Mouse (Mus musculus): ENCODE data around the gene Gm2000.
"Not testable (repeated sequence)": the region's sequence is repeated elsewhere in the genome, so short reads cannot be mapped to it uniquely, and the experiment has no call there.

Gene Gm2000

DNA sequence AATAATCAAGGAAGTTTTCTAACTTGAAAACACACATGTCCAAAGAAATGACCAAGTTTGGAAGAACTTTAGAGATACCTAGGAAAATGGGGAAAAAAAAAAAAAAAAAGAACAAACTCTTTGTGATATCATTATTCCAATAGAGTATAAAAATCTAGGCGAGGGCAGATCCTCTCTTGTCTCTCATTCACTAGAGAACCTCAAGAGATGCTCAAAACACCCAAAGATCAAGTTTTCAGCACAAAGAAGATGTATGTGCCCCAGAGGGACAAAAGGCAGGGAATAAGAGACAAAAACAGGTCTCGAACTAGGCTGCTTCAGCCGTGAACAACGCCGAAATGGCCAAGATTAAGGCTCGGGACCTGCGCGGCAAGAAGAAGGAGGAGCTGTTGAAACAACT, at the start of gene Gm2000:
TSS of gene Gm2000 (plus strand) at position 301 of the 400 bp plus-strand sequence.
- DNase-seq (ENCODE audit: low spot score) = no peak

DNA sequence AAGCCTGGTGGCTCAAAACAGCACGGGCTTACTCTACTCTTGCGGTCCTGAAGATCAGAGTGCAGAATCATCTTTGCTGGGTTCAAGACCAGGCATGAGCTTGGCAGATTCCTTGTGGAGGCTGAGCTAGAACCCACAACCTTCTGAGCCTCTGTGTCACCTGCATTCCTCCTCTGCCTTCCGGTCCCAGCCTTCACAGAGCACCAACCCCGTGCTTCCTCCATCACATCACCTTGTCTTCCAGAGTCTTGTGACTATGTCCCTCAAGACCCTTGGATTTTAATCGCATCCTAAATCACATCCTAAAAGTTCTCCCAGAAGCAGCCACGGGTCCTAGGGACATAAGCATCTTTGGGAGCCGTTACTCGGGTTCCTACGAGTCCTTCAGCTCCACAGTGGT, 42.7 kb upstream of the Gm2000 start:
- DNase-seq (ENCODE audit: low spot score) = no peak

DNA sequence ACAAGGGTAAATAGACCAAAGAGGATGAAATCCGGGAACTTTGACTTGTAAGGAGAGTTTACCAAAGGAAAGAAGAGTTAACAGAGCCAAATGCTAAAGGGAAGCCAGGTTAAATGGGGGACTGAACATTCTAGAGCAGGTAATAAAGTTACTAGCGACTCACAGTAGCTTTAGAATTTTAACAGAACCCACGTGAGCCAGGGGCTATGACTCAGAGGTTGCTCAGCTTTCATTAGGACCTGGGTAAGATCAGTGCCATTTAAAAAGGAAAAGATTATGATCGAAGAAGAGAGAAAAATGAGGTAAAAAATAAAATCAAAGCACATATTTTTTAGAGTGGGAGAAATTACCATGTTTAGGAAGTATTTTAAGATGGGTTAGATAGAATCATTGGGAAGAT, 25.0 kb upstream of the Gm2000 start:
- DNase-seq (ENCODE audit: low spot score) = no peak

DNA sequence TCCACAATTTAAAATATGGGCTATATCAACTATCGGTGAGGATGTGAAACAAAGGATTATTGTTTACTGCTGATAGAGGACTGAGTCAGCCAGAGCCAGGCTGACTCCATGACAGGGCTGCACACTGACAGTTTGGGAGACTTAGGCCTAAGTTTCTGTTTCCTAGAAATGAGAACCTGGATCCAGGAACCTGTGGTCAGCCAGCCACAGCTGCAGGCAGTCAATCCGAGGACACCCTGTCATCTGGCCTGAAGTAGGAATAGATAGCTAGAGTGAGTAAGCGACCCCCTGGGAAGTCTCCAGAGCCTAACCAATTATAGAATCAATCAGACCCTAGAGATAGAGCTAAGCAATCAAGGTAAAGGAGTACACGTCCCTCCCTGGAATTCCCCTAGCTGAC, 21.4 kb upstream of the Gm2000 start:
- DNase-seq (ENCODE audit: low spot score) = no peak

DNA sequence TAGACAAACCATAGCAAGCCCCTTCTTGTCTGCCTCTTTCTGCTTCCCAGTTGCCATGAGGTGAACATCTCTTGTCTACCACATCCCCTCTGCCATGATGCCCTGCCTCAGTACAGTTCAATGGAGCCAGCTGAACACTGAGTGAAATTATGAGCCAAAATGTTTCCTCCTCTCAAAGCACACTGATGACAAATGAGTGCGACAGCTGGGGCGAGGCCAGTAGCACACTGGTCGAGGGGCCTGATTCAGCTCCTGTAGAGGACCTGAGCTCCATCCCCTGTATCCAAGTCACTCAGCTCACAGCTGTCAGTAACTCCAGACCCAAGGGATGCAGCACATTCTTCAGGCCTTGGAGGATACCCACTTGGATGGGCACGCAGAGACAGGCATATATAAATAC, 20.2 kb upstream of the Gm2000 start:
- no peak for DNase-seq (ENCODE audit: low spot score)

DNA sequence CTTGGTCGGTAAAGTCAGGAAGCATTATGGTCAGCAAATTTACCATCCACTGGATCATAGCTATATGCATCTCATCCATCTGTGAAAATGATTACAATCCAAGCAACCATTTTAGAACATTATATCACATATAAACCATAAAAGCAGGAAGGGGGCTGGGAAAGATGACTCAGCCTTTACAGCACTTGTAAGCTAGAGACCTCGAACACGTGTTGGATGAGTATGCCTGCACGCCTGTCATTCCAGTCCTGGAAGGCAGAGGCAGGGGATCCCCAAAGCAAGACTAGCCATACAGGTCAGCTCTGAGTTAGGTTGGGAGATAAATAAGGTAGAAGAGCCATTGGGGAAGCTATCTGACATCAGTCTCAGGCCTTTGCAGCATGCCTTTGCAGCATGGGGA, 16.8 kb upstream of the Gm2000 start:
- no peak for DNase-seq (ENCODE audit: low spot score)

DNA sequence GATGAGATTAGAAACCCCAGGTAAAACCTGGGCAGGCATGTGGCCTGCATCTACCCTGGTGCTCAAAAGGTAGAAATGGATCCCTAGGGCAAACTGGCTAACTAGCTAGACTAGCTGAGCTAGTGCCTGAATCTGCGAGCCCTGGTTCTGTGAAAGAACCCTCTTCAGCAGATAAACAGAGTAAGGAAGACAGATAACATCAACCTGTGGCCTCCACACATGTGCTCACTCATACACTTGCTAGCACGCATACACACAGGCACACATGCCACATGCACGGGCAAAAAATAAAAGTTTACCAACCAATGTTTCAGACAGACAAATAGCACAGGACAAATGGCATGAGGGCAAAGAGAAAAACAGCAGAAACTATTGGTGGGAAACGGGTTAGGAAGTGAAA, 15.4 kb upstream of the Gm2000 start:
- DNase-seq (ENCODE audit: low spot score) = no peak

DNA sequence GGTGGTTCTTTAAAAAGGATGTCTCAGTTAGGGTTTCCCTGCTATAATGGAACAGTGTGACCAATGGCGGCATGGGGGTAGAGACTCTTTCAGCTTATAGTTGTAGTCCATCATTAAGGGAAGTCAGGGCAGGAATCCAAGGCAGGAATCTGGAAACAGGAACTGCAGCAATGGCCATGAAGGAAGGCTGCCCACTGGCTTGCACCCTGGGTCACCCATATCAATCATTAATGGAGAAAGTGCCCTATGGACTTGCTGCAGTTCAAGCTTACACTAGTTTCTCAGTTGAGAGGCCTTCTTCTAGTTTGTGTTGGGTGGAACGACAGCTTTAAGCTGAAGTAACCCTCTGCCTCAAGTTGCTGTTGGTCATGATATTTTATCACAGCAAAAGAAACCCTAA, 13.4 kb upstream of the Gm2000 start:
- DNase-seq (ENCODE audit: low spot score) = no peak

DNA sequence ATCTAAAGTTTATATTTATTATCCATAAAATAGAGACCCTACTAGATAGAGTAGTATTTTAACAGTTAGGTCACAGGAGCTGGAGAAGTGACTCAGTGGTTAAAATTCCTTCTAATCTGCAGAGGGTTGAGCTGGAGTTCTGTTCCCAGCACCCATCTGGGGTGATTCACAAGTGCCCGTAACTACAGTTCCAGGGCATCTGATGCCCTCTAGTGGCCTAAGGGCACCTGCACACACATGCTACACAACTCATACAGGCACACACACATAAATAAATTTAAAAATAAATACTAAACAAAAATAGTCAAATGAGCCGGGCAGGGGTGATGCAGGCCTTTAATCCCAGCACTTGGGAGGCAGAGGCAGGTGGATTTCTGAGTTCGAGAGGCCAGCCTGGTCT, 15.4 kb downstream of the Gm2000 start:
- DNase-seq (ENCODE audit: low spot score) = no peak

DNA sequence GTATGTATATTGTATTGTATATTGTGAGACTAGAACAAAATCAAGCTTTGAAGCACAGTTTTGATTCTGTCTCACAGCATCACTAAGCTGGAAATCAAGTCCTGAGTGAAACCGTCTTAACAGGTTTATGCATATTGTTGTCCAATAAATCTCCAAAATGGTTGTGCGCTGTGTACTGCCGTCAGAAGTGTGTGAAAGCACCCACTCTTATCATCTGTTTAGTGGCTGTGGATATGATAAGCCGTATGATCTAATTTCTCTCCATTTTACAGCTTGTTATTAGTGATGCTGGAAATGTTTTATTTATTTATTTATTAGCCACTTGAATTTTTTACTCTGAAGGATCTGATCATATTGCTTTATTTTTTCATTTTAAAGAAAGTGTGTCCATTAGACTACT, 20.4 kb downstream of the Gm2000 start:
- no peak for DNase-seq (ENCODE audit: low spot score)

DNA sequence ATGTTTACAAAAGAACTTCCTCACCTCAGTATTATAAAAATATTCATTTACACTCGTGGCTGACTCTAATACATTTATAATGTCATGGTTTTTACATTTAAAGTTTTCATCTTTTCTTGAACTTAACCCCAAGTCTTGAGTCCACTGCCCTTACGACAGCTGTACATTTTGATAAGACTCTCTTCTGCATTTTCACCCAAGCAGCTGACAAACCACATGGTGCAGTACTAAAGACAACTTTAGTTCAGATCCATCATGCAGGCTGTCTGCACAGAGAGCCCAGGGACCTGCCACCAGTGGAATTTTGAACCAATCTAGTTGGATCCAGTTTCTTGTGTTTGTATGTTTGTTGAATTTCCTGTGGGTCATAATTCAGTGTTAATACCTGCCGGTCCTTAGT, 21.0 kb downstream of the Gm2000 start:
- DNase-seq (ENCODE audit: low spot score) = no peak

DNA sequence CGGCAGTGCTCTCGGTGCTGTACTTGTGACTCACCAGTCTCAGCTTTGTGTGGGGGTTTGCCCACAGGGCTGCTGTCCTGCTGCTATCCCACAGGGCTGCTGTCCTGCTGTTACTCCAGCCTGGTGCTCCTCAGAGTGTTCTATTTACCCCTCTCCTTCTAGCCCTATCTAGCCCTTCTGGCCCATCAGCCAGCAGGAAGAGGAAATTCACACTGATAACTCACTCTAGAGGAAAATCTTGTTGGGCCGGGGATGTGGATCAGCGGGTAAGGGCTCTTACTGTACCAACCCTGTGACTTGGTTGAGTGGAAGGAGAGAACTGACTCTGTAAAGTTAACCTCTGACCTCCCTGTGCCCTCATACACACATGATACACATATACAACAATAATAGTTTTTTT, 27.3 kb downstream of the Gm2000 start:
- DNase-seq (ENCODE audit: low spot score) = no peak

DNA sequence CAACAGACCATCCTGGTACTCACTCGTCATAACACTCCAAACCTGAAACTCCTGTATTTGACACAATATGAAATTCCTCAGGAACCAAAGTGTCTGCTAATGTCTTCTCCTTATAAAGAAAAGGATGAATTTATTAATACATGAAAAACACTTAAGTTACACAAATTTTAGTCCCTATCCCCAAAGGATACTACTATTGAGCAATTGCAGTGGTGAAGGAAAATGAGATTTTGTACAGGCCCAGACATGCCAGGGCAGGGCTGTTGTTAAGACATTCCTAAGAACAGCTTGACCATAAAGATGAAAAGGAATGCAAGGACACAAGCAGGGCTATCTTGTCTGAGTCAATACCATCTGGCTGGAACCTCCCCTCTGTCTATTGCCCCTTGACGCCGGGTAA, 34.3 kb downstream of the Gm2000 start:
- not testable (repeated sequence) for DNase-seq (ENCODE audit: low spot score)

DNA sequence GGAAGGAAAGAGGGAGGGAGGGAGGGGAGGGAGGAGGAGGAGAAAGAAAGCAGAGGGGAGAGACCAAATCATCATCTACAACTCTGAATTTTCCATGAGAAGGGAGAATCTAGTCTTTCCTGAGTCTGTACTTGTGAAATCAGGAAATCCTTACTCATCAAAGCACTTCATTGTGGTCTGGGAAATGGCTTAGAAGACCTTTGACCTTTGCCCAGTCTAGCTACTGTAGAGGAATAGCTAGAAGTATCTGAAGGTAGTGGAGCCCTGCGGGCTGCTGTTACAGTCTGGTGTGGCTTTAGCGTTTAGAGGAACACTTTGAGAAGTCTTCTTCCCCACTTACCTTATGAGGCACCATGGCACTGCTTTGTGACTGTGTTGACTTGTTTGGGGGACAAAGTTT, 36.7 kb downstream of the Gm2000 start:
- no peak for DNase-seq (ENCODE audit: low spot score)

DNA sequence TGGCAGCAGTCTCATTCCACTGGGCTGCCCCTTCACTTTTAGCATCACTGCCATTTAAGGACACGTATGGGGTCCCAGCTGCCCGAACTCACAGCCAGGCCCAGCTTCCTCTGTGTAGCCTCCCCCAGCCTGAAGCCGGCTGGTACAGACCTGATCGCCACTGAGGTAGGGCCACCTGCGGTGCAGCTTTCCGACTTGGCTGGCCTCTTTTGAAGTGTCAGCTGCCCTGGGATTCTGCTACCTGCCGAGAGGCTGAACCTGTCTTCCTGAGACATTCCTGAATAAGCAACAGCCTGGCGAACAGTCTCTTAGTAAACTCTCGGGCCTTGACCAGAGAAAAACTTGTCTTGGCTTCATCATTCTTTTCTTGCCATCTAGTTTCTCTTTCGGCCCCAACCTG, 37.4 kb downstream of the Gm2000 start:
- no peak for DNase-seq (ENCODE audit: low spot score)

DNA sequence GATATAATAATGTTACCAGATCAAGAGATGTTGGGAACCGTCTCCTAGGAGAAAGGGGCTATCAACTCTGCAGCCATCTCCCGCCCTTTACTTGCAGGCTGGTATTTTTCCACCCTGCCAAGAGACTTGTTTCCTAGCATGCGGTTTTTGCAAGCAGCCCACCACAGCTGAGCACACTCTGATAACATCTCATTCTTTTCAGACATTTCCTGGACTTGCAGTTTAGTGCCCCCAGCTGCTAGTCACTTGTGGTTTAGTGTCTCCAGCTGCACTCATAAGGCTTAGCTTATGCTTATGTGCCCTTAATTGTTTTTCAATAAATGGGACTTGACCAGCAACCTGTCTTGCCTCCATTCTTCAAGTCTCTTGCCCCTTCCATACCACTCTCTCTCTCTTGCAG, 42.2 kb downstream of the Gm2000 start:
- DNase-seq (ENCODE audit: low spot score) = no peak

DNA sequence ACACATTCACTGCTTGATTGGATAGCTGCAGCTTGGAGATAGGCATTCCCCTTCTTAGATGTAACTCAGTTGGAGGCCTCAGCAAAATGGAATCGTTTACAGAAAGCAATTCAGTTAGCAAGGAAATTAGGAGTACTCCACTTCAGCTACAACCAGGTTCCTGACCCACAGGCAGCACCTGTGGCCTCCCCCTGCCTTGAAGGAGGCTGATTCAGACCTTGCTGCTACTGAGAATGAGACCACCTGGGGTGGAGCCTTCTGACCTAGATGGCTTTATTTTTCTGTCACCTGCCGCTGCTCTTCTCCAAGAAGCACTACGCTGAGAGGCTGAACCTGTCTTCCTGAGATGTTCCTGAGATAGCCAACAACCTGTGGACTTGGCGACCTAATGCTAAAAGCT, 42.7 kb downstream of the Gm2000 start:
- DNase-seq (ENCODE audit: low spot score) = no peak
